Mouse (Mus musculus): ENCODE data around the gene Ccdc60.
A peak's percentile ranks its signal among the peaks of the same experiment; 100 is the strongest.
"Not testable (repeated sequence)": the region's sequence is repeated elsewhere in the genome, so short reads cannot be mapped to it uniquely, and the experiment has no call there.

The Ccdc60 gene

GRCm38 (mm10) chr5:116192693-116193092, 96.1 kb downstream of the Ccdc60 start:
- no peak for DNase-seq (ENCODE audit: low spot score)

DNA sequence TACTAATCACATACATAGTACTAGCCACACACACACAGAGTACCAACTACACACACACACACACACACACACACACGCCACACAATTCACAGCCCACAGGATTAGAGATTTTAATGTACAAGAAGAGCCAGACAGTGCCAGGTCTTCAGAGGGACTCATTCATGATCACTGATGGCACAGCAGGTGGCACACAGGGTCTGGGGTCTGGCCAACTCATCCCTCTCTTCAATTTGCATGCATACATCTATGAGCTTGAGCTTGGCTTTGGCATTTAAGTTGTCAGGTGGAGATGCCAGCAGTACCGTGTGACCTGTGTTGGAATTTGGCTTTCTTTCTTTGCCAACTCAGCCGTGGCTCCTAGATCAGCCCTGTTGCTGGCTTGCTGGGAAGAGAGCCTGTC, 97.2 kb downstream of the Ccdc60 start:
- DNase-seq (ENCODE audit: low spot score): no peak

DNA sequence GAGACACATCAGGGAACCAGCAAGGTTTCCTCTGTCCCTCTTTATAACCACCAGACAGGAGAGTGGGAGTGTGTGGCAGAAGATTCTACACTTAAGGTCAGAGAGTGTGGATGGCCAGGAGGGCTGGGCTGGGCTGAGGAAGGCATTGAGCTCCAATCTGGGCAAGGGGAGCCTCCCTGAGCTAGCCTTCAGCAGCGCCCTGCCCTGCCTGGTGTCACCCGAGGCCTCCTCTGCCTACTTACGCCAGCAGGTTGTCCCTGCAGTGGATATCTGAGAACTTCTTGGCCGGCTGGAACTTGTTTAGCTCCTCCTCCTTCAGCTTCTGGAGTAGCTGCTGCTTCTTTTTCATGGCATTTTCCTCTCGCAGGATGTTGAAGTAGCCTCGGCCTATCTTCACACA, 99.0 kb downstream of the Ccdc60 start:
- DNase-seq (ENCODE audit: low spot score): no peak

DNA sequence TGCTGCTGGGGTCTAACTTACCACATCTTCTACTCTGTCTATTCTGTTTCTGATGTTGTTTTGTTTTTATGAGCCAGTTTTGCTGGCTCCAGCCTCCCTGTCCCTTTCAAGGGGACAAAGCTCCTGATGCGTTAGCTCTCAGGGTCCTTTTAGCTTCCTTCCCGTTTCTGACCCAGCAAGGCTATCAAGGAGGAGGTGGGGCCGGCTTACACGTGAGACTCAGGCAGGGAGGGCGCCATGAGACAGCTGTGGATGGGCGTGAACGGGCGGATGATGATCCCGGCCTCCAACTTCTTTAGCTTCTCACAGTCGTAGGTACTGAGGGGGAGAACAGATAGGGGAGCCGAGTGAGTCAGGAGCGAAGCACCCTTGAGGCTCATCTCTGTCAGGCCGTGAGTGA, 108.2 kb downstream of the Ccdc60 start:
- no peak for DNase-seq (ENCODE audit: low spot score)

DNA sequence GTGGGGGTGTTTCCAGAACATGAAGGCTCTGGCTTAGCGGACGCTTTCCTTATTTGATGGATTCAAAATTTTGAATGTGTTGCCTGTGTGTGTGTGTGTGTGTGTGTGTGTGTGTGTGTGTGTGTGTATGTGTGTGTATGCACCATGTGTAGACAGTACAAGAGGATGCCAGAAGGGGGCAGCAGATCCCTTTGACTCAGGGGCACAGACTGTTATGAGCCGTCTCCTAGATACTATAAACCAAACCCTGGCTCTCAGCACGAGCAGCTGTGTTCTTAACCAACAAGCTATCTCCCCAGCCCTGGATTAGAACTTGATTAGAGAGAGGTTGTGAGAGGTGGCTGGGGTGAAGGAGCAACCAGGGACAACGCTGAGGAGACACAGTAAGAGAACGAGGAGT, 117.1 kb downstream of the Ccdc60 start:
- no peak for DNase-seq (ENCODE audit: low spot score)

GRCm38 (mm10) chr5:116166965-116167364, 121.8 kb downstream of the Ccdc60 start:
- DNase-seq (ENCODE audit: low spot score): no peak

GRCm38 (mm10) chr5:116165203-116165888, 123.4 kb downstream of the Ccdc60 start:
- DNase-seq (ENCODE audit: low spot score): no peak

GRCm38 (mm10) chr5:116154811-116155210, 134.0 kb downstream of the Ccdc60 start:
- DNase-seq (ENCODE audit: low spot score): no peak

GRCm38 (mm10) chr5:116146446-116146845, 142.3 kb downstream of the Ccdc60 start:
- DNase-seq (ENCODE audit: low spot score): not testable (repeated sequence)

GRCm38 (mm10) chr5:116144711-116145110, 144.1 kb downstream of the Ccdc60 start:
- DNase-seq (ENCODE audit: low spot score): no peak

- no peak for DNase-seq (ENCODE audit: low spot score)
Measured at GRCm38 (mm10) chr5:116140682-116141081, 148.1 kb downstream of the Ccdc60 start.

DNA sequence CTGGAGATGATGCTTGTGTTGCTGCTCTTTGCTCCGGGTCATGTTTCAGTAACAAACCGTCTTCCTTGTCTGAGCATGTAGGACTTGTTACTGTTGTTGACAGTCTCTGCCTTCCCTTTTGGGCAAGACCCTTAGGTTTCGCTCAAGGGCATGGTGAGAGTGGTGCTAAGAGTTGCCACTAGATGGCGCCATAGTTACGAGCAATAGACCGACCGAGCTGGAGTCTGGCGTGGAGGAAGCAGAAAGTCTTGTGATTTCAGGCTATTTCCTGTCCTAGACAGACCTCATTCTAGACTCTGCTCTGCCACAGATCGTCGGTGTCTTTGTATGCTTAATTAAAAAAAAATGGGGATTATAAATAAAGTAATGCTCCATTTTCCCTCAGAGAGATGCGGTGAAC, 165.4 kb downstream of the Ccdc60 start:
- peak; percentile 77 for DNase-seq (ENCODE audit: low spot score)

- peak; percentile 4 for DNase-seq (ENCODE audit: low spot score)
Measured at GRCm38 (mm10) chr5:116116567-116116966, 172.2 kb downstream of the Ccdc60 start.

- DNase-seq (ENCODE audit: low spot score): no peak
Measured at GRCm38 (mm10) chr5:116116110-116116509, 172.7 kb downstream of the Ccdc60 start.

GRCm38 (mm10) chr5:116115071-116115834, 173.5 kb downstream of the Ccdc60 start:
- no peak for DNase-seq (ENCODE audit: low spot score)

DNA sequence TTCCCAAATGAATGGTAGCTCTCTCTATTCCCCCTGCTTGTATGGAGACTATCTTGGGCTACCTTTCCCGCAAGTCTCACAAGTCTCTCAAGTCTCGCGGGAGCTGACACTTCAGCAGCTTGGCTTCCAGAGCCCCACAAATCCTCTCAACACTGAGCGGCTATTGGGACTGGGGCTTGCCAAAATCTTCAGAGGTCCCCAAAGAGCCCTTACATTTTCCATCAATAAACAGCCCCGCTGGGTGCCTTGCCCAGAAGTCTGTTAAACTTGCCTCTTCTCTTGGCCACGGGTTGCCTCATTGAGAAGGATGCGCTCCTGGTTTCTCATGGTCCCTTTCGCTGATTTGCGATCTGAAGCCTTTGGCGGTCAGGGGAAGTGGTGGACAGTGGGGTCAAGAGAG, 180.1 kb downstream of the Ccdc60 start:
- DNase-seq (ENCODE audit: low spot score): no peak

GRCm38 (mm10) chr5:116084231-116084630, 204.6 kb downstream of the Ccdc60 start:
- DNase-seq (ENCODE audit: low spot score): no peak

GRCm38 (mm10) chr5:116083081-116083480, 205.7 kb downstream of the Ccdc60 start, which contains the start of gene Tmem233:
Gene Tmem233 (minus strand): TSS chr5:116083244.
- DNase-seq (ENCODE audit: low spot score): no peak

DNA sequence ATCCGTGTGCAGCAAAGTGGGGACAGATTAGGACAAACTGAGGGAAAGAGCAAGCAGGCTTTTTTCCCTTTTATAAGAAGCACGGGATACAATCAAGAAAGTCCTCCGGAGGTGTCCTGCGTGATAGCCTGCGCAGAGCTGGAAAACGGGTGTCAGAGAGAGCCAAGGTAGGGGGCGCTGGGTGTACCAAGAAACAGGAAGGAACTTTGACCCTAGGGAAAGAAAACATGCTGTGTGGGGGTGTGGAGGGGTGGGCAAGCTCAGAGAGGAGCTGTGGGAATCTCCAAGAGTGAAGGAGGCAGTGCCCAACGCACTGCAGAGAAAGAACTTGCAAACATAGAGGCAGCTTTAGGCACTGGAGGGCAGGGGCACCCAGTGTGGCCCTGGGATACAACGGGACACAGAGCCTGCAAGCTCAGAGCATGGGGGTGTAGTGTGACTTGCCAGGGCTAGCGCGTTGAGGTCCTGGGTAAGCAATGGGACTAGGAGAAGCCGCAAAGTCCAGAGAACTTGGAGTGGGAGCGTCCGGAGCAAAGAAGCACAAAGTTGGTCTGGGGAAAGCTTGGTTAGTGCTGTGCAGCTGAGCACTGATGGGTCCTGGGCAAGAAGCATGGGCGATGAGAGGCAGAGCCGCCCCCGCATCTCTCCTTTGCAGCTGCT, 206.4 kb downstream of the Ccdc60 start:
- DNase-seq (ENCODE audit: low spot score): no peak

DNA sequence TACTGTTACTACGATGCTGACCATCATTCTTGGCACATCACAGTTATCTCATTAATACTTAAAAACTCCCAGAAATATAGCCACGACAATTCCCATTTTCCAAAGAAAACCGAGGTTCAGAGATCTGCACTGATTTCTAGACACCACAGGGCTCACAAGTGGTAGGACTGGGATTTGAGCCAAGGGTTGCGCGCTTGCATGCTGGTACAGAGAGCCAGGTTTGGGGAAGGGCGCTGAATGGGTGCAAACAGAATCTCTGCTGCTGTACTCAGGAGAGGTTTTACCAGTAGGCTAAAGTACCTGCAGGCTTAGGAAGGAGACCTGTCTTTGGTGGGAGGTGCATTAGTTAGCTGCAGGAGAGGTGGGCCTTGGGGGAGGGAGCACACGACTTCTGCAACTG, 207.2 kb downstream of the Ccdc60 start:
- no peak for DNase-seq (ENCODE audit: low spot score)

DNA sequence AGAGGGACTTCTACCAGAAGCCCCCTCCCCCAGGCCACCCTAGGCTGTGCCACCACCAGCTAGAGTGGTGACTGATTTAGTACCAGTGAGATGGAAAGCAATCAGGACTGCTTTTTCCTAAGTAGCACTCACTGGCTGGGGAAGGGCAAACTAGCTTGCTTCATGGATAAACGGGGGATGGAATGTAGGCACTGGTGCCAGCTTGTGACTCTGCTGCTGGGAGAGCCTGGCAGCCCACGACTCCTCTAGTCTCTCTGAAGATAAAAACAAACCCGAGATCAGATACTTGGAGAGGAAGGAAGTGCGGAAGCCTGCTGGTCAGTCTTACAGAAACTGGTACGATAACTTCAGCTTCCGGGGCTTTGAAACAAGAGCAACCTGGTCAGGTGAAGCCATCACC, 208.0 kb downstream of the Ccdc60 start:
- DNase-seq (ENCODE audit: low spot score): no peak

Measured in left cerebral cortex, adult 11 months (tissue).